Mouse (Mus musculus) urinary bladder, adult 2 months (tissue): ENCODE results near the gene Cpvl. TPM values are rescaled to one million over a fixed set of nuclear protein-coding genes. Genes with fewer than 3 reads are reported as not detected.

Experiments
- DNase-seq: peaks from one replicate; pipeline ENCODE4 v3.0.0; 2022; ENCODE audit warnings: low spot score
- polyA plus RNA-seq: library from polyadenylated mRNA; depleted of rRNA; stranded (reverse); fragments of >200 nt; gene quantifications from 2 replicates; pipeline ENCODE4 v1.2.3, GENCODE M21; 2012

Cpvl gene
- polyA plus RNA-seq, 1 experiment, result not detected

- DNase-seq, result no peak
These were observed 41.0 kb downstream of the Cpvl start for GRCm38 (mm10) chr6:53937143-53938134.

- DNase-seq, result no peak
These were observed 46.9 kb downstream of the Cpvl start for GRCm38 (mm10) chr6:53931605-53932004.

- no peak for DNase-seq
These were observed 48.6 kb downstream of the Cpvl start for GRCm38 (mm10) chr6:53929858-53930257.

GRCm38 (mm10) chr6:53926197-53926596, 52.3 kb downstream of the Cpvl start:
- no peak for DNase-seq

GRCm38 (mm10) chr6:53925192-53925591, 53.3 kb downstream of the Cpvl start:
- DNase-seq, result no peak

- no peak for DNase-seq
These were observed 58.4 kb downstream of the Cpvl start for GRCm38 (mm10) chr6:53920041-53920440.

- DNase-seq, result no peak
These were observed 61.4 kb downstream of the Cpvl start for GRCm38 (mm10) chr6:53917026-53917558.

- DNase-seq, result no peak
These were observed 63.1 kb downstream of the Cpvl start for GRCm38 (mm10) chr6:53915347-53915746.

GRCm38 (mm10) chr6:53913151-53913550, 65.3 kb downstream of the Cpvl start:
- no peak for DNase-seq

GRCm38 (mm10) chr6:53912112-53912782, 66.2 kb downstream of the Cpvl start:
- DNase-seq, result no peak

- DNase-seq, result no peak
These were observed 68.5 kb downstream of the Cpvl start for GRCm38 (mm10) chr6:53909986-53910385.

GRCm38 (mm10) chr6:53909446-53909845, 69.0 kb downstream of the Cpvl start:
- DNase-seq, result no peak

- no peak for DNase-seq
These were observed 71.6 kb downstream of the Cpvl start for GRCm38 (mm10) chr6:53906871-53907270.

- DNase-seq, result no peak
These were observed 72.4 kb downstream of the Cpvl start for GRCm38 (mm10) chr6:53906051-53906462.

GRCm38 (mm10) chr6:53905576-53905975, 72.9 kb downstream of the Cpvl start:
- no peak for DNase-seq

GRCm38 (mm10) chr6:53904703-53905395, 73.6 kb downstream of the Cpvl start:
- DNase-seq, result no peak

GRCm38 (mm10) chr6:53904186-53904585, 74.3 kb downstream of the Cpvl start:
- no peak for DNase-seq

GRCm38 (mm10) chr6:53901741-53902140, 76.7 kb downstream of the Cpvl start:
- no peak for DNase-seq

- DNase-seq, result no peak
These were observed 80.5 kb downstream of the Cpvl start for GRCm38 (mm10) chr6:53897872-53898464.

- DNase-seq, result no peak
These were observed 81.3 kb downstream of the Cpvl start for GRCm38 (mm10) chr6:53897126-53897525.

GRCm38 (mm10) chr6:53893731-53894130, 84.7 kb downstream of the Cpvl start:
- no peak for DNase-seq

GRCm38 (mm10) chr6:53891109-53891508, 87.4 kb downstream of the Cpvl start:
- DNase-seq, result no peak
